Mouse (Mus musculus): ENCODE results near the gene Nrap.

- no peak for TF ChIP-seq CTCF (IDR thresholded peaks at IDR 0.05; ENCODE audit: low read depth, low read length)
- no peak for TF ChIP-seq POLR2A (IDR thresholded peaks at IDR 0.05; ENCODE audit: extremely low read depth, insufficient read depth, low read length)
These were observed 93.2 kb downstream of the Nrap start for GRCm38 (mm10) chr19:56296668-56297067.

Data from liver, adult 2 months (tissue).